In genomic region chr3:55677691-55678090, GRCm38 (mm10) we compare ENCODE assay signal across 19 mouse cellular contexts.
DNase-seq lines count a peak whose midpoint lies in the region.
"Had no signal": no experiment of that assay in that cellular context is flagged by ENCODE, and none has a peak within 500 bp of the region (broad histone marks: within the 10 kb centered on the region; RNA-seq: fewer than 3 reads in every experiment).

No protein-coding gene starts in this region.

- DNase-seq in frontal cortex, adult 2 months (ENCODE audit: extremely low spot score in 1 of 2, low spot score in 1 of 2), result peak; percentile 23 to 65
- no peak for DNase-seq in frontal cortex, postnatal 14 days (ENCODE audit: low spot score in 2 of 2)
- DNase-seq in left cerebral cortex, adult 18-20 months (ENCODE audit: low spot score in 2 of 2), result peak; percentile 49 to 55
- no peak for DNase-seq in left cerebral cortex, postnatal 4 days
- DNase-seq in right cerebral cortex, adult 2 months (ENCODE audit: low spot score in 2 of 2), result peak; percentile 60 to 68
- DNase-seq in right cerebral cortex, postnatal 14 days, result no peak
- peak; percentile 58 for DNase-seq in telencephalon, adult 2 months (ENCODE audit: low read depth, low spot score)
- DNase-seq: adrenal gland, adult 2 months; adrenal gland, postnatal 36 days; cerebellum, adult 9-10 months; kidney, adult 9 months; kidney, postnatal 10 days; layer of hippocampus, postnatal 36 days; liver, embryonic 13.5 days; lung, adult 18-20 months; lung, postnatal 14 days; midbrain, embryonic 14.5 days; thymus, adult 18-20 months; thymus, postnatal 25 days had no signal

- intact Hi-C loops in left cerebral cortex, postnatal 4 days (cut with DNase I), result no loop called here

Comparison
In these comparisons a context has a peak if more than half of its experiments do, and no peak if none do; other contexts are left out.
1. DNase-seq: peak in frontal cortex, adult 2 months (2 of 2), left cerebral cortex, adult 18-20 months (2 of 2), right cerebral cortex, adult 2 months (2 of 2) and telencephalon, adult 2 months (single experiment); none in frontal cortex, postnatal 14 days (0 of 2), left cerebral cortex, postnatal 4 days (single experiment) and right cerebral cortex, postnatal 14 days (single experiment).